Mouse (Mus musculus) hindbrain, postnatal 0 days (tissue): ENCODE measurements around the gene Npw. TPM values are rescaled to one million over a fixed set of nuclear protein-coding genes. Genes with fewer than 3 reads are reported as not detected.

Source experiments
- ATAC-seq: fragments of 200-750 bp; cut with Nextera tagmentation; 2 replicates; pipeline ENCODE4 v1.8.0; 2017; ENCODE audit warnings: mild to moderate bottlenecking, moderate TSS enrichment, moderate library complexity
- DNase-seq: peaks from one replicate; pipeline ENCODE4 v3.0.0-alpha.2; 2015; ENCODE audit warnings: low spot score
- H3K27ac ChIP-seq: fragments of 300-500 bp; sonication (generic); 2 replicates; pipeline ENCODE4 v1.5.1; 2014; ENCODE audit warnings: mild to moderate bottlenecking
- H3K27me3 ChIP-seq: fragments of 300-500 bp; sonication (generic); 2 replicates; pipeline ENCODE4 v1.6.1; 2014; ENCODE audit warnings: low read length, mixed read lengths; ENCODE audit not compliant: insufficient read depth
- H3K36me3 ChIP-seq: fragments of 300-500 bp; sonication (generic); 2 replicates; pipeline ENCODE4 v1.6.1; 2014; ENCODE audit warnings: low read length, mixed read lengths; ENCODE audit not compliant: insufficient read depth
- H3K4me1 ChIP-seq: fragments of 300-500 bp; sonication (generic); 2 replicates; pipeline ENCODE4 v1.6.1; 2014; ENCODE audit warnings: antibody characterized with exemption, low read length, mixed read lengths; ENCODE audit not compliant: insufficient read depth
- H3K4me2 ChIP-seq: fragments of 300-500 bp; sonication (generic); 2 replicates; pipeline ENCODE4 v1.6.1; 2014; ENCODE audit warnings: low read depth, mild to moderate bottlenecking, low read length, moderate library complexity, mixed read lengths
- H3K4me3 ChIP-seq: fragments of 300-500 bp; sonication (generic); 2 replicates; pipeline ENCODE4 v1.5.1; 2014; ENCODE audit warnings: low read length
- H3K9ac ChIP-seq: fragments of 300-500 bp; sonication (generic); replicated peaks from 2 replicates; pipeline ENCODE4 v1.6.1; 2014; ENCODE audit warnings: mild to moderate bottlenecking, low read length, moderate library complexity, mixed read lengths
- H3K9me3 ChIP-seq: fragments of 300-500 bp; sonication (generic); 2 replicates; pipeline ENCODE4 v1.6.1; 2016; ENCODE audit warnings: low read length, mixed read lengths
- CTCF ChIP-seq: IDR thresholded peaks from 2 replicates; pipeline ENCODE4 v1.5.1; 2016; ENCODE audit warnings: antibody characterized with exemption, control low read depth, low read depth
- WGBS: fragments of 180-500 bp; shearing (Covaris S2); extraction: QIAGEN DNeasy Blood & Tissue Kit; methylation state at CpG from one replicate; pipeline ENCODE4 v1.1.7; 2014; 5-methylcytosine and 5-hydroxymethylcytosine counted together
- polyA plus RNA-seq: library from polyadenylated mRNA; unstranded; fragments of >200 nt; fragmentation: Nextera tagmentation; extraction: Ambion mirVana; gene quantifications from 2 replicates; pipeline ENCODE4 v1.2.1, GENCODE M21; 2015
- total RNA-seq: library from RNA; depleted of rRNA; stranded (reverse); fragments of >200 nt; gene quantifications from 2 replicates; pipeline ENCODE4 v1.2.3, GENCODE M21; 2014

Gene Npw
- total and polyA plus RNA-seq, 2 experiments from 2014 or later, result 0.65 to 0.78 TPM

DNA sequence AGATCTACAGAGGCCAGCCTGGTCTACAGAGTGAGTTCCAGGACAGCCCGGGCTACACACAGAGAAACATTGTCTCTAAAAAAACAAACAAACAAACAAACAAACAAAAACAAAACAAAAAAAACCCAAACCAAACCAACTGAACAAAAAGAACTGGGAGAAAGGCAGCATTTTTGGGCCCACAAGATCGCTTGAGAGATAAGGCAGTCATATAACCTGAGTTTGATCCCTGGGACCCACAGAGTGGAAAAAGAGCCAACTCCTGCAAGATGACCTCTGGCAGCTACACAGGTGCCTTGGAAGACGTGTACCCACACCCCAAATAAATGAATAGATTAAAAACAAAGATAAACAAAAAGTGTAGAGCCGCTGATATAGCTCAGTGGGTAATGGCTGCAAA lies 3.3 kb downstream of the Npw start:
- Histone ChIP-seq H3K4me2 (no peak overlapping the region), H3K27ac (no peak overlapping the region), H3K9ac (no peak overlapping the region), H3K4me3 (no peak overlapping the region), H3K4me1 (peaks cover 7% of the 10 kb centered on the region), H3K27me3 (peaks cover 16% of the 10 kb centered on the region; the same call in 1 of the 2 replicates), H3K36me3 (no peaks in the 10 kb centered on the region), H3K9me3 (no peaks in the 10 kb centered on the region)
- no peak for ATAC-seq
- no peak for DNase-seq
- TF ChIP-seq CTCF, result no peak
- WGBS, result 72% methylated on average over 4 of the region's 4 CpGs

DNA sequence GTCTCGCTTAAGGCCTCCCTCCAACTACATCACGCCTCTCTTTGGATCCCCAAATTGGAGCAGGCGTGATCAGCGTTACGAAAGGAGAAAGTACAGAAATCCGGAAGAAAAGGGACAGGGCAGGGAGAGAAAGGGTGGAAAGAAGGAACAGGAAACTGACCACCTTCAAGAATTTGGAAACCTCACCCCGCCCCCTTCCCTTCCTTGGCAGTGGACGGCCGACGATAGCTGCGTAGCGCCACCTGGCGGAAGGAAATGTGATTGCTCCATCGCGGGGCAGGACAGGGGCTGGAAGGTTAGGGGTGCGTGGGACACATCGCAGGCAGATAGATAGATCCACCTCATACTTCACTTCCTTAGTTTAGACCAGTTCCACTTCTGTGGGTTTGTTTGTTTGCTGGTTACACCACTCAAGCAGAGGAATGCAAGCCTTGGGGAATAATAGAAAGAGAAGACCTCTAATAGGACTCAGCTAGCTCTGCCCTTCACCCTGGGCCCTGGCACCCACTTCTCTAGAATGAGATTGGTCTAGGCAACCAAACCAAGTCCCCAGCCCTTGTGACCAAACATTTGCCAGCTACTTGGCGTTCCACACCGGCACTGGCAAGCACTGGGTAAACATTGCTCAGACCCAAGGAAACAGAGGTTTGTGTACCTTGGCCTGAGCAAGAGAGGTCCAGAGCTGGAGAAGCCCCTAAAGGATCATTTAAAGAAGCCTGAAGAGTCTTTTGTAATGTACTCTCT lies 4.1 kb downstream of the Npw start:
- DNase-seq (peak; percentile 87), ATAC-seq (peak; percentile 75)
- 9% methylated on average over 18 of the region's 19 CpGs for WGBS
- Histone ChIP-seq H3K27me3 (peaks cover 15% of the 10 kb centered on the region; the same call in 1 of the 2 replicates), H3K4me3 (no peak overlapping the region), H3K4me1 (peaks cover 11% of the 10 kb centered on the region), H3K9ac (no peak overlapping the region), H3K4me2 (peak overlapping the region; percentile 40), H3K9me3 (no peaks in the 10 kb centered on the region), H3K27ac (no peak overlapping the region), H3K36me3 (no peaks in the 10 kb centered on the region)
- TF ChIP-seq CTCF, result peak; percentile 97

DNA sequence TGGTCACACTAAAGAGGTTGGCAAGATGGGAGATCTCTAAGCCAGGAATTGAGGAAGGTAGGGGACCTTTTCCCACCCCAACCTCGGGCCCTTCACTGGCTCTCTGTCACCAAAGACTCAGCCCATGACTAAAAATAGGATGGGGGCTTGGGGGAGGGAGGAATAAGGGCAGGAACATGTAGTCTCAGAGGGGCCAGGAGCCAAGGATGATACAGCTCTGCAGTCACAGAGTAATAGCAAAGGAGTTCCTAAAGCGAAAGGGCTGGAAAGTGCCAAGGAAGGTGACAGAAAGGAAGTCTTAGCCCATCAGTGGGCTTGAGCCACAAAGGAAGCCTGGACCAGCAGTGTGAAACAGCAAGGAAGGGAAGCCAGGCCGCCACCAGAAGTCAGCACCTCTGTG lies 6.4 kb downstream of the Npw start:
- no peak overlapping the region for H3K27ac ChIP-seq
- H3K4me2 ChIP-seq, result no peak overlapping the region
- H3K4me1 ChIP-seq, result peaks cover 4% of the 10 kb centered on the region; the same call in 1 of the 2 replicates
- H3K9ac ChIP-seq, result no peak overlapping the region
- no peaks in the 10 kb centered on the region for H3K27me3 ChIP-seq
- ATAC-seq, result no peak
- no peak for DNase-seq
- no peaks in the 10 kb centered on the region for H3K9me3 ChIP-seq
- 61% methylated on average over 3 of the region's 3 CpGs for WGBS
- H3K4me3 ChIP-seq, result no peak overlapping the region
- H3K36me3 ChIP-seq, result no peaks in the 10 kb centered on the region
- no peak for TF ChIP-seq CTCF

DNA sequence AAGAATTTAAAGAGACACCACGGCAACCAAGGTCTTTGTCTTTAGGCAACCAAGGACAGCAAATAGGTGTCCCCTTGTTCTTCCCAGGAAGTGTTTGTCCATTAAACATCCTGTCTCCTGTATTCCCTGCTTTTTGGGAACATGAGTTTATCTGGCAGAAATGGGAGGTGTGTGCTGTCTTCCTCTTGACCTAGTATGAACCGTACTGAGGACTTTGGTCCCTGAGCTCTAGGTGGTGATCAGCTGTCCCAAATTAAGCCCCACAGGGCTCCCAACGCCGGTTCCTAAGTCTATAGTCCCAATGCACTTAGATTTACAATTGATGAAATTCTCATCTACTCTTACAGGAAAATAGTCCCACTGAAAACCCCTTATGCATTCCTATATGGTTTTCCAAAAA lies 7.5 kb downstream of the Npw start:
- H3K27me3 ChIP-seq, result no peaks in the 10 kb centered on the region
- 81% methylated on average over 4 of the region's 4 CpGs for WGBS
- no peak overlapping the region for H3K9ac ChIP-seq
- H3K36me3 ChIP-seq, result no peaks in the 10 kb centered on the region
- ATAC-seq, result no peak
- peak overlapping the region; percentile 58; the same call in 1 of the 2 replicates for H3K4me3 ChIP-seq
- H3K27ac ChIP-seq, result peak overlapping the region; percentile 83
- peak overlapping the region; percentile 86 for H3K4me2 ChIP-seq
- H3K4me1 ChIP-seq, result peaks cover 4% of the 10 kb centered on the region; the same call in 1 of the 2 replicates
- no peak for DNase-seq
- TF ChIP-seq CTCF, result no peak
- no peaks in the 10 kb centered on the region for H3K9me3 ChIP-seq

DNA sequence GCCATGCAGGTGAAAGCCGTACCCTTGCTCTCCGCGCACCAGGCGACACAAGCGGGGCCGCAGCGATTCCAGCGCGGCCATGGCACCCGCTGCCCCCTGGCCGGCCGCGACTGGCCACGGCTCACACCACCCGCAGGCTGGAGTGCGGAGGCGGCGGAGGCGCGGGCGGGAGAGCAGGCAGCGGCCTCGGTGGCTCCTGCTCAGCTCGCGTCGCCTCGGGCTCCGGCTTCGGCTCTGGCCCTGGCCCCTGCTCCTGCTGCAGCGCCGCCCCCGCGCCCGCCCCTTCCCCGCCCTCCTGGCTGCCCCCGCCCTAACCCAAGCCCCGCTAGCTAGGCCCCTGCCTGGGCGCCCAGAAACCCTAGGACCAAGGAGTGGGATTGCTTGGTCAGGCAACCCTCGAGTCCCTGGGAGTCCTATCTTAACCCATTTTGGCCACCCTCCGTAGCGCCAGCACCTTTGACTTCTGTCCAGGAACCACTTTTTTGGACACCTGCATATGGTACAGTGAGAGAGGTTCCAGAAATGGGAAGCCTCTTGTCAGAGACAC lies 8.1 kb downstream of the Npw start, which contains the start of gene Slc9a3r2:
Gene Slc9a3r2 (minus strand): TSS at position 258 of the 547 bp plus-strand sequence.
- ATAC-seq (peak; percentile 50), DNase-seq (peak; percentile 68)
- H3K27ac ChIP-seq, result peak within 1 kb of the TSS; percentile 83
- no peak for TF ChIP-seq CTCF
- H3K4me1 ChIP-seq, result peaks cover 4% of the 10 kb centered on the region; the same call in 1 of the 2 replicates
- under 1% methylated on average over 30 of the region's 41 CpGs for whole genome bisulfite sequencing
- H3K4me3 ChIP-seq, result peak within 1 kb of the TSS; percentile 58
- no peaks in the 10 kb centered on the region for H3K9me3 ChIP-seq
- H3K27me3 ChIP-seq, result no peaks in the 10 kb centered on the region
- H3K36me3 ChIP-seq, result no peaks in the 10 kb centered on the region
- peak within 1 kb of the TSS; percentile 86 for H3K4me2 ChIP-seq
- H3K9ac ChIP-seq, result peak within 1 kb of the TSS; percentile 90

DNA sequence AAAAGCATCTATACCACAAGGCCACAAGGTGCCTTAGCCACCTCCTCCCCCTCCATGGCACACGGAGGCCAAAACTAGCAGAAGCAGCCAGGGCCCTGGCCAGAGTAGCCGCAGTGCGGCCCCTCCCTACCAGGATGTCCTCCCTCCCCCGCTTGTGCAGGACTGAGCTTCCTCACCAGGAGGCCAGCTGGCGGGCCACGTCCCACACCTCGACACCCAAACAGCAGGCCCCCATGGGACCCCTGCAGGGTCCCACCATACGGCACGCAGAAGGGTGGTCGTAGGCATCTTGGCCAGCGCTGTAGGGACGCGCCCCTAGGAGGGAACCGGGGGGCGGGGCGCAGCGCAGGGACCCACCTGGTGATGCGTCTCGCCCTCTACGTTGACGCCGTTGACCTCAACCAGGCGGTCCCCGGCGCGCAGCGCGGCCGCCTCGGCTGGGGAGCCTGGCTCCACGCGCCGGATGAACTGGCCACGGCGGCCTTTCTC lies 8.6 kb downstream of the Npw start:
- ATAC-seq, result peak; percentile 64
- H3K4me1 ChIP-seq, result peaks cover 4% of the 10 kb centered on the region; the same call in 1 of the 2 replicates
- H3K27me3 ChIP-seq, result no peaks in the 10 kb centered on the region
- H3K27ac ChIP-seq, result peak overlapping the region; percentile 83
- 1% methylated on average over 33 of the region's 35 CpGs for WGBS
- peak; percentile 50 for DNase-seq
- no peaks in the 10 kb centered on the region for H3K36me3 ChIP-seq
- H3K9ac ChIP-seq, result peak overlapping the region; percentile 90
- H3K9me3 ChIP-seq, result no peaks in the 10 kb centered on the region
- peak overlapping the region; percentile 86 for H3K4me2 ChIP-seq
- H3K4me3 ChIP-seq, result peak overlapping the region; percentile 58
- TF ChIP-seq CTCF, result 0 out of 2 replicates have a peak, but pooled peaks have one; percentile 5
